8 mouse cellular contexts compared by ENCODE assay signal in the genomic region with DNA sequence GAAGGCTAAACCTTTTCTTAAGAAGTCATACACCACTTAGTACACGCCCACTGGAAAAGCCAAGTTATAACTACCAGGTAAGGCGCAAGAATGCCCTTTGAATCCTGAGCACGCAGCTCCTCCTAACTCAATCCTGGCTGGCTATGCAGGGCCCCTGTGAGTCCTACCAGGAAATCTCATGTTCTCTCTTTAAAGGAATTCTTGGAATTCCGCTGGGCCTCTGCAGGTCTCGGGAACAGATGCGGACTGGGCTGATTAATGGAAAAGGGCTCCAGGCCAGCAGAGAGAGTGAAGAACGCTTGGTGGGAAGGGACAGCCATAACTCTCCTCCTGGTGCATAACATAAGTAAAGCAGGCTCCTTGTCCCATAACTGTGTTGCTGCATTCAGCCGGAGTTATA. TPM values are rescaled to one million over a fixed set of nuclear protein-coding genes. Genes with fewer than 3 reads are reported as not detected.
DNase-seq lines count a peak whose midpoint lies in the region; ATAC-seq lines count a peak whose summit lies in the region.

No protein-coding gene starts in this region.

- ATAC-seq in erythroid progenitor cell, adult 5-6 weeks (replicated peaks; ENCODE audit: low FRiP score, poor library complexity, severe bottlenecking), result no peak

- DNase-seq in adrenal gland, adult 8-10 months, result peak; percentile 30
- no peak for DNase-seq in adrenal gland, postnatal 4 days (ENCODE audit: low spot score in 2 of 2)
- DNase-seq in NIH3T3 (ENCODE audit: low read depth), result peak; percentile 89
- DNase-seq in hindlimb bud, embryonic 11.5 days (ENCODE audit: extremely low spot score, low read depth, low spot score), result peak; percentile 81
- DNase-seq in lung, adult 18-20 months, result peak; percentile 18 to 43
- DNase-seq in cerebellum, adult 11 months, result no peak
- DNase-seq in layer of hippocampus, postnatal 36 days, result no peak

RNA-seq across cellular contexts. Expression of gene Irs2, which starts 46.3 kb away (rescaled TPM):
- total RNA-seq in adrenal gland, adult 8-10 months (2022), result 10 to 100 TPM; 18.6 to 28.6 (median 20.4) TPM
- total RNA-seq in adrenal gland, postnatal 4 days (2021), result 10 to 100 TPM; 33.2 to 33.3 TPM
- 13.4 and 14.1 TPM in 2 replicates for total RNA-seq in erythroid progenitor cell, adult 5-6 weeks (2015; ENCODE audit: low replicate concordance)
- 6.8 and 9.2 TPM in 2 replicates for total RNA-seq in erythroid progenitor cell, adult 5-6 weeks (2017; ENCODE audit: low replicate concordance)
- 10 to 100 TPM; 70.3 to 78.6 TPM for total RNA-seq in layer of hippocampus, postnatal 36 days (2021)

Comparison
In these comparisons a context has a peak if more than half of its experiments do, and no peak if none do; other contexts are left out.
1. DNase-seq: peak in adrenal gland, adult 8-10 months (single experiment), NIH3T3 (single experiment), hindlimb bud, embryonic 11.5 days (single experiment) and lung, adult 18-20 months (2 of 2); none in adrenal gland, postnatal 4 days (0 of 2), cerebellum, adult 11 months (single experiment) and layer of hippocampus, postnatal 36 days (0 of 2).